Mouse (Mus musculus) Muller cell, postnatal 12 days (primary cell): ENCODE data around the gene Btbd7.
A peak's percentile ranks its signal among the peaks of the same experiment; 100 is the strongest.

Experiments
- DNase-seq: peaks from one replicate; pipeline ENCODE4 v3.0.0-alpha.2; 2015; ENCODE audit errors: inconsistent ontology term

Gene Btbd7

GRCm38 (mm10) chr12:102730798-102731619 lies 147.3 kb downstream of the Btbd7 start:
- DNase-seq: peak; percentile 87
